Mouse (Mus musculus) forebrain, embryonic 15.5 days (tissue): Measurements from ENCODE around the gene Esr2. TPM values are rescaled to one million over a fixed set of nuclear protein-coding genes. Genes with fewer than 3 reads are reported as not detected.
A peak's percentile ranks its signal among the peaks of the same experiment; 100 is the strongest.
"Not testable (repeated sequence)": the region's sequence is repeated elsewhere in the genome, so short reads cannot be mapped to it uniquely, and the experiment has no call there.

Experiments used
- ATAC-seq: fragments of 200-750 bp; cut with Nextera tagmentation; replicated peaks from 2 replicates; pipeline ENCODE4 v1.8.0; 2017; ENCODE audit warnings: mild to moderate bottlenecking, moderate TSS enrichment, moderate library complexity
- H3K27ac ChIP-seq: fragments of 300-500 bp; sonication (generic); replicated peaks from 2 replicates; pipeline ENCODE4 v1.5.1; 2015; ENCODE audit warnings: mild to moderate bottlenecking, inconsistent platforms
- H3K27me3 ChIP-seq: fragments of 300-500 bp; sonication (generic); 2 replicates; pipeline ENCODE4 v1.6.1; 2015; ENCODE audit warnings: inconsistent platforms
- H3K36me3 ChIP-seq: fragments of 300-500 bp; sonication (generic); 2 replicates; pipeline ENCODE4 v1.6.1; 2015; ENCODE audit warnings: mild to moderate bottlenecking, inconsistent platforms
- H3K4me1 ChIP-seq: fragments of 300-500 bp; sonication (generic); 2 replicates; pipeline ENCODE4 v1.6.1; 2015; ENCODE audit warnings: inconsistent platforms
- H3K4me2 ChIP-seq: fragments of 300-500 bp; sonication (generic); replicated peaks from 2 replicates; pipeline ENCODE4 v1.6.1; 2015; ENCODE audit warnings: mild to moderate bottlenecking, inconsistent platforms
- H3K4me3 ChIP-seq: fragments of 300-500 bp; sonication (generic); 2 replicates; pipeline ENCODE4 v1.5.1; 2015; ENCODE audit warnings: mild to moderate bottlenecking, inconsistent platforms
- H3K9ac ChIP-seq: fragments of 300-500 bp; sonication (generic); replicated peaks from 2 replicates; pipeline ENCODE4 v1.6.1; 2015; ENCODE audit warnings: mild to moderate bottlenecking, inconsistent platforms
- H3K9me3 ChIP-seq: fragments of 300-500 bp; sonication (generic); 2 replicates; pipeline ENCODE4 v1.6.1; 2016; ENCODE audit warnings: inconsistent platforms
- WGBS: fragments of 180-500 bp; shearing (Covaris S2); methylation state at CpG from one replicate; pipeline ENCODE4 v1.1.7; 2015; ENCODE audit warnings: mixed read lengths; 5-methylcytosine and 5-hydroxymethylcytosine counted together
- polyA plus RNA-seq: library from polyadenylated mRNA; unstranded; fragments of >200 nt; fragmentation: Nextera tagmentation; extraction: Ambion mirVana; gene quantifications from 2 replicates; pipeline ENCODE4 v1.2.1, GENCODE M21; 2015

Gene Esr2
- polyA plus RNA-seq, 1 experiment from 2014 or later: 0.22 TPM

GRCm38 (mm10) chr12:76186473-76186872, 9.4 kb upstream of the Esr2 start:
- H3K27me3 ChIP-seq: no peaks in the 10 kb centered on the region
- H3K27ac ChIP-seq: no peak overlapping the region
- 100% methylated on average over 1 of the region's 1 CpGs for WGBS
- no peak overlapping the region for H3K9ac ChIP-seq
- ATAC-seq: no peak
- no peaks in the 10 kb centered on the region for H3K36me3 ChIP-seq
- H3K9me3 ChIP-seq: no peaks in the 10 kb centered on the region
- H3K4me2 ChIP-seq: no peak overlapping the region
- H3K4me1 ChIP-seq: no peaks in the 10 kb centered on the region
- no peak overlapping the region for H3K4me3 ChIP-seq

- Histone ChIP-seq H3K9me3 (no peaks in the 10 kb centered on the region), H3K4me1 (no peaks in the 10 kb centered on the region), H3K27me3 (no peaks in the 10 kb centered on the region), H3K36me3 (no peaks in the 10 kb centered on the region), H3K4me2 (no peak overlapping the region), H3K27ac (no peak overlapping the region), H3K9ac (no peak overlapping the region), H3K4me3 (no peak overlapping the region)
- no peak for ATAC-seq
- 76% methylated on average over 10 of the region's 10 CpGs for WGBS
These were observed 8.2 kb upstream of the Esr2 start for GRCm38 (mm10) chr12:76185167-76185816.

GRCm38 (mm10) chr12:76184271-76184670, 7.2 kb upstream of the Esr2 start:
- ATAC-seq: no peak
- H3K9me3 ChIP-seq: no peaks in the 10 kb centered on the region
- H3K4me2 ChIP-seq: no peak overlapping the region
- no peak overlapping the region for H3K9ac ChIP-seq
- H3K27ac ChIP-seq: no peak overlapping the region
- H3K27me3 ChIP-seq: no peaks in the 10 kb centered on the region
- no peaks in the 10 kb centered on the region for H3K36me3 ChIP-seq
- no peak overlapping the region for H3K4me3 ChIP-seq
- 85% methylated on average over 6 of the region's 6 CpGs for WGBS
- no peaks in the 10 kb centered on the region for H3K4me1 ChIP-seq

- Histone ChIP-seq H3K9me3 (no peaks in the 10 kb centered on the region), H3K27ac (no peak overlapping the region), H3K4me2 (no peak overlapping the region), H3K4me3 (no peak overlapping the region), H3K27me3 (no peaks in the 10 kb centered on the region), H3K9ac (no peak overlapping the region), H3K4me1 (no peaks in the 10 kb centered on the region), H3K36me3 (no peaks in the 10 kb centered on the region)
- no peak for ATAC-seq
- WGBS: 91% methylated on average over 6 of the region's 6 CpGs
These were observed 5.8 kb upstream of the Esr2 start for GRCm38 (mm10) chr12:76182831-76183230.

- no peak for ATAC-seq
- Histone ChIP-seq H3K4me2 (no peak overlapping the region), H3K9me3 (no peaks in the 10 kb centered on the region), H3K9ac (no peak overlapping the region), H3K4me3 (no peak overlapping the region), H3K36me3 (no peaks in the 10 kb centered on the region), H3K27me3 (no peaks in the 10 kb centered on the region), H3K27ac (no peak overlapping the region), H3K4me1 (peaks cover 8% of the 10 kb centered on the region; the same call in 1 of the 2 replicates)
- 59% methylated on average over 8 of the region's 8 CpGs for WGBS
These were observed 4.4 kb upstream of the Esr2 start for GRCm38 (mm10) chr12:76181471-76181870.

GRCm38 (mm10) chr12:76180442-76180841, 3.4 kb upstream of the Esr2 start:
- ATAC-seq: no peak
- no peak overlapping the region for H3K4me2 ChIP-seq
- no peak overlapping the region for H3K4me3 ChIP-seq
- peaks cover 8% of the 10 kb centered on the region; the same call in 1 of the 2 replicates for H3K4me1 ChIP-seq
- 83% methylated on average over 6 of the region's 6 CpGs for WGBS
- no peaks in the 10 kb centered on the region for H3K27me3 ChIP-seq
- H3K9ac ChIP-seq: no peak overlapping the region
- no peaks in the 10 kb centered on the region for H3K9me3 ChIP-seq
- no peaks in the 10 kb centered on the region for H3K36me3 ChIP-seq
- H3K27ac ChIP-seq: no peak overlapping the region

- H3K27me3 ChIP-seq: no peaks in the 10 kb centered on the region
- H3K9ac ChIP-seq: no peak overlapping the region
- no peak overlapping the region for H3K4me2 ChIP-seq
- H3K9me3 ChIP-seq: no peaks in the 10 kb centered on the region
- ATAC-seq: no peak
- H3K36me3 ChIP-seq: no peaks in the 10 kb centered on the region
- H3K4me3 ChIP-seq: no peak overlapping the region
- no peak overlapping the region for H3K27ac ChIP-seq
- 56% methylated on average over 4 of the region's 4 CpGs for WGBS
- peaks cover 8% of the 10 kb centered on the region; the same call in 1 of the 2 replicates for H3K4me1 ChIP-seq
These were observed 2.5 kb upstream of the Esr2 start for GRCm38 (mm10) chr12:76179527-76179926.

GRCm38 (mm10) chr12:76179051-76179450, 2.0 kb upstream of the Esr2 start:
- Histone ChIP-seq H3K36me3 (no peaks in the 10 kb centered on the region), H3K27ac (no peak overlapping the region), H3K9me3 (no peaks in the 10 kb centered on the region), H3K4me3 (no peak overlapping the region), H3K4me1 (peaks cover 8% of the 10 kb centered on the region; the same call in 1 of the 2 replicates), H3K4me2 (no peak overlapping the region), H3K27me3 (no peaks in the 10 kb centered on the region), H3K9ac (no peak overlapping the region)
- no peak for ATAC-seq
- WGBS: 52% methylated on average over 5 of the region's 5 CpGs

- 36% methylated on average over 16 of the region's 16 CpGs for WGBS
- H3K4me3 ChIP-seq: peak overlapping the region; percentile 44
These were observed 932 bp upstream of the Esr2 start for GRCm38 (mm10) chr12:76177864-76178518.

GRCm38 (mm10) chr12:76165641-76166040, 11.4 kb downstream of the Esr2 start:
- Histone ChIP-seq H3K4me2 (no peak overlapping the region), H3K4me1 (no peaks in the 10 kb centered on the region), H3K4me3 (no peak overlapping the region), H3K9me3 (no peaks in the 10 kb centered on the region), H3K9ac (no peak overlapping the region), H3K27ac (no peak overlapping the region), H3K27me3 (no peaks in the 10 kb centered on the region), H3K36me3 (no peaks in the 10 kb centered on the region)
- 65% methylated on average over 5 of the region's 5 CpGs for WGBS
- no peak for ATAC-seq

More at GRCm38 (mm10) chr12:76177864-76178518, 932 bp upstream of the Esr2 start:
- H3K27ac ChIP-seq: no peak overlapping the region
- peaks cover 8% of the 10 kb centered on the region; the same call in 1 of the 2 replicates for H3K4me1 ChIP-seq
- no peak overlapping the region for H3K9ac ChIP-seq
- no peaks in the 10 kb centered on the region for H3K9me3 ChIP-seq
- H3K4me2 ChIP-seq: peak overlapping the region; percentile 94
- no peaks in the 10 kb centered on the region for H3K36me3 ChIP-seq
- H3K27me3 ChIP-seq: no peaks in the 10 kb centered on the region
- ATAC-seq: peak; percentile 57

GRCm38 (mm10) chr12:76152389-76152788, 24.7 kb downstream of the Esr2 start:
- H3K4me1 ChIP-seq, H3K36me3 ChIP-seq, H3K27me3 ChIP-seq, H3K9me3 ChIP-seq, H3K27ac ChIP-seq, ATAC-seq: not testable (repeated sequence)
- WGBS: 14% methylated on average over 30 of the region's 30 CpGs
- peak overlapping the region; percentile 35 for H3K4me3 ChIP-seq
- H3K4me2 ChIP-seq: peak overlapping the region; percentile 55
- peak overlapping the region; percentile 32; the same call in 1 of the 2 replicates for H3K9ac ChIP-seq

GRCm38 (mm10) chr12:76136701-76137100, 40.4 kb downstream of the Esr2 start:
- Histone ChIP-seq H3K4me1 (peaks cover 9% of the 10 kb centered on the region), H3K27ac (no peak overlapping the region), H3K27me3 (no peaks in the 10 kb centered on the region), H3K9me3 (no peaks in the 10 kb centered on the region), H3K4me2 (no peak overlapping the region; the same call in 1 of the 2 replicates), H3K36me3 (no peaks in the 10 kb centered on the region), H3K4me3 (no peak overlapping the region), H3K9ac (no peak overlapping the region)
- no peak for ATAC-seq
- 14% methylated on average over 6 of the region's 6 CpGs for WGBS
